Mouse (Mus musculus): ENCODE measurements at regions not wholly inside any gene's neighbourhood (a gene's known extent, or its start where the extent isn't known, plus 50 kb on each side); places are given as distances from the start of the nearest gene placed in this dataset.
A peak's percentile ranks its signal among the peaks of the same experiment; 100 is the strongest.

DNA sequence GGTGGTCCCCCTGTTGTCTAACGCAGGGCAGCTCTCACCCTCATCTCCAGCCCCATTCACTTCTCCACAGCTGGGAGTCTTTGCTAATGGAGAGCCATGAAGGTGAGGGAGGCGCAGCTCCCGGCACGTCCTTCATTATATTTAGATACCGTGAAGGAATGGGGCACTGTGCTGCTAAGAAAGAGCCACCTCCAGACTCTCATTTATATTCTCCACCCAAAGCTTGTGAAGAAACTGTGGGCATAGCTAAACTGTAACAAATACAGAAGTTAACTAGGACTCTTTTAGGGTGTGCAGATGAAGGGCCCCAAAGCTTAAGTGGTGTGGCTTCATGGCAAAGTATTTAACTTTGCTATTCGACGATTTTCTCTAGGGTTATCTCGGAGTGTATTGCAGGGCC, 136.4 kb downstream of the Ddx11 start:
- no peak for DNase-seq

DNA sequence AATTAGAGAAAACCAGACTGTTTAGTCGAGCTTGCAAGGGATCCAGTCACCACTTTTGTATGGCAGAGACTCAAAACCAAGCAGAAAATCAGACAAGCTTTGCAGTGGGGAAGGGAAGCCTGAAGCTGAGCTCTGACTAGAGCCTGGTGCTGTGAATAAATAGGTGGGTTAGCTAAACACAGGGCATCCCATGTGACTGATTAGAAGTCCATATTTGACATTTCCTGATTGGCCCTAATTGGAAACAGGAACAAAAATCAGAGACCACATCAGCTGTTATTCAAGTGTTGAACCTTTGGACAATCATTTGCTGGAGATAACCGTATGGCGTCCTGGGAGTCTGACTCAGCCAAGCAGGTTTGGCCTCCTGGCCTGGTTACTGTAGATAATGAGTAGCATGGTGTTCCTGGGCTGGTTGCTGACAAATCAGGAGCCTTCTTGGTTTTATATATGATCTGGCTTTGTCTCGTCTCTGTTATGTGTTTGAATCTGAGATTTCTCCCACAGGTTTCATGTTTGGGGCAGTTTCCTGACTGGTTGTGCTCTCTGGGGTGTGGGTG, 139.4 kb downstream of the Ddx11 start:
- DNase-seq: no peak

DNA sequence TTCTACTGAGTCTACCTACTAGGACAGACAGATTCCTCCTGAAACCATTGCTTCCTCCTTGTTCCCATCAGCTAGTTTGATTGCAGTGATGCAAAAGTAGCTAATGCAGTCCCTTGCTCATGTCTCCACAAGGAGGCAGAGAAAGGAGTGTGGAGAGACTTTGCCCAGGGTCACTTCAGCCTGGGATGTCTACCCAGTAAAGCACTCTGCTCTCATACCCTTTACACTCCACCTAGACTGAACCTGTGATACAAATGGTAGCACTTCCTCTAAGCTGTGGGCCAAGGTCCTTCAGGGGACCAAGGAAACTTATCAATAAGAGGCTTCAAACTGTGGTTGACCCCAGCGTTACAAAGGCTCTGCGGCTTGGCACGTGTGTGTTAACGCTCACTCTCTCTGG, 140.1 kb downstream of the Ddx11 start:
- no peak for DNase-seq

DNA sequence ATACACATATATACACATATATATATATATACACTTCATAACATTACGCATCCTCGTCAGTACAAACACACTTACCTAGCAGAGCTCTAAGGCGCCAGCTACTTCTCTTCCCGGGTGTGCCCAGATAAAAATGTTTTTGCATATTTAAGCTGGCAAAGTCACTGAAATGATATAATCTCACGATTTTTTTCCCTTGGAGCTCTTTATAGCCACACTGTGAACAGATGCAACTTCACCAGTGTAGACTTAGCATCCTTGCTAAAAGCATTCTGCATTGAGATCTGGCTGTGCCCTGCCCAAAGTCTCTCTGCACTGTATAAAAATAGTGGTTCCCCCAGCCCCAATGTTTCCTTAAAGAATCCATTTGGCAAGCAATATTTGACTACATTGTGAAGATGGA, 143.5 kb downstream of the Ddx11 start:
- DNase-seq: no peak

DNA sequence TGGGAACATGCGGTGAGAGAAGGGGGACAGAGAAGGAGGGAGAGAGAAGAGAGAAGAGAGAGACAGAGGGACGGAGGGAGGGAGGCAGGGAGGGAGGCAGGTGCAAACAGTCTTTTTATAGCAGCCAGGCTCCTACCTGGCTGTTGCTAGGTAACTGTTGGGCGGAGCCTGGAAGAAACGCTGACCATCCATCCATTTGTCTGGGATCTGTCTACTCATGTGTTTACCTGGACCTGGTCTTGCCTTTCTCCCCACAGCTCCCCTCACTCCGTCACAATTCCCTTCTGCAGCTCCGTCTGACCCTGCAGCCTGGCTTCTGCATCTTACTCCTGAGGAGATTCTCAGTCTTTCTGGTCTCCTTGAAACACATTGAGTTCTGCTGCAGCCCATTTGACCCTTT, 144.5 kb downstream of the Ddx11 start:
- DNase-seq: no peak

DNA sequence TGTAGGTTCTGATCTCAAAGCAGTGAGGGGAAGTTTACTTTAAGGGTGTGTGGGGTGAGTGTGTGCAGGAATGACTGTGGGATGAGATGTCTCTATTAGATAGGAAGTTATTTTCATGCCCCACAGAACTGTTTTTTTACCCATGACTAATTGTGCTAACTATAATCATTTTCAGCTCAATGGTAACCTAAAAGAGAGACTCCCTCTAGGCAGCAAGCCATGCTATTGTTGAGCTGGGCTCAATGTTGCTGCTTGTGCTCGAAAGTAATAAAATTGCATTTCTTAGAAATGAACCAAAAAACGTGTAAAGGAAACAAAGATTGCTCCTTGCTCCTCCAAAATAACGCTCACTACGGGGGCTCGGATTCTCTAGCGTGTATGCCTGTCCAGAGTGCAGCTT, 146.2 kb downstream of the Ddx11 start:
- DNase-seq: no peak

DNA sequence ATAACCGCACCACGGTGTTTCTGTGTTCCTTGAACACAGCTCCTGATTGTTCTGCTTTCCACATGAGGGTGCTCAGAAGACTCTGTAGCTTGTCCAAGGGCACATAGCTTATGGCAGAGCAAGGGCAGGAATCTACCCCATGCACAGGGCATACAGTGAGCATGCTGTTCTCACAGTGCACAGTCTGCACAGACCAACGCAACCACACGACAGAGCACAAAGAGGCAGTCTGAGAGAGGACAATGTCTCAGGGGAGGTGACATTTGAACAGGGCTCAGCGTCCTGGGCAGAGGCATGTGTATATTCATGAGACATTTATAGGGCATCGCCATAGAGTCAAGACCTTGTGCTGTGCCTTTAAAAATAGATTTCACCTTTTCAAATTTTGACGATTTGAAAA, 148.6 kb downstream of the Ddx11 start:
- DNase-seq: peak; percentile 9

DNA sequence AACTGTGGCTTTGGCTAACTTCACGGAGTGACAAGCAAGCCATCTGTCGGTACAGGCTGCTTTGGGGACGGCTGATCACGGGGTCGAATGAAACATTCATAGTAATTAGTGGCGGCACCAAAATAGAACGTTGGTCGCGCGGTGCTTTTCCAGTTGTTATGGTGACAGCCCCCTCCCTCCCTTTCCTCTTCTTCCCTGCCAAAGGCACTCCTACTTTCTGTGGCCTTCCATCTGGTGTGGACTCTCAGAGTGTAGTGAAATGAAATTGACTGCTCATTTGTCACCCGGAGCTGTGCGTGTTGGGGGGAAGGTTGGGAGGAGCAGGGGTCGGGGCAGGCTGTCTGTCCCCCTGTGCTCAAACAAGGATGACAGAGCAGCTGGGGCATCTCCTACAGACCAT, 153.5 kb downstream of the Ddx11 start:
- peak; percentile 69 for DNase-seq

DNA sequence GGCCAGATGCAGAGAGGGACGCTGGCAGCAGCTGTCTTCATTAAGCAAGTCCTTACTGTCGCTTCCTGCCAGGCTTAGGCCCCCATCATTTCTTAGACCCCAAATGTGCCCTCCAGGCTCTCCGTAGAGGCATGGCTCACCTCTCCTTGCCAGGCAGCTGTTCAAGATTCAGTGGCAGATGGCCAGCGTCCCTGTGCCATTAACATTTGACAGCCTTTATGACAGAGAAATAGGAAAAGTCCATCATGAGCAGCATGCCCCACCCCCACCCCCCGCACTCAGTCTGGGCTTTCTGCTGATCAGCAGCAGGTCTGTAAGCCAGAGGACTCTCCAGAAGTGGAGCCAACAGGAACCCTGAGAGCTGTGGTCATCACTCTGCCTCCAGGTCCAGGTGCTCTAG, 154.7 kb downstream of the Ddx11 start:
- DNase-seq: peak; percentile 18

DNA sequence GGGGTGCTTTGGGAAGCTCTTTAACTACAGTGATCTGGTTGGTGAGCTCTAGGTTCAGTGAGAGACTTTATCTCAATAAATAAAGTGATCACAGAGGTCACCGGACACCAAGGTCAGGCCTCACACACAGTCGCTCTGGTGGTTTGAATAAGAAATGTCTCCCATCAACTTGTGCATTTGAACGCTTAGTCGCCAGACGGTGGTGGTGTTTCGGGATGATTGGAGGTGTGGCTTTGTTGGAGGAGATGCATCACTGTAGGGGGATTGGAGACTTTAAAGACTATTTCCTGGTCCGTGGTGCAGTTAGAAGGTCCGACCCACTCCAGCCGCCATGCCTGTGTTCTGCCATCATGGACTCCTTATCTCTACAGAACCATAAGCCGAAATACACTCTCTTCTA, 162.0 kb downstream of the Ddx11 start:
- no peak for DNase-seq
